Mouse (Mus musculus) activated CD4-positive, CD25-positive, alpha-beta regulatory T cell (primary cell): ENCODE results near the gene Zfp82. TPM values are rescaled to one million over a fixed set of nuclear protein-coding genes. Genes with fewer than 3 reads are reported as not detected.

Experiments used
- polyA plus RNA-seq, 2 experiments: library from polyadenylated mRNA; unstranded; fragments of 100-300 nt; shearing (Covaris generic); gene quantifications; one replicate each; pipeline ENCODE4 v1.2.1; 2017

Gene Zfp82
- 1 to 10 TPM; 4.3 to 8.9 TPM for polyA plus RNA-seq

GRCm38 (mm10) chr7:30072146-30073028 lies at the start of gene Zfp82:
Zfp82 (minus strand) TSS chr7:30072900.

DNA sequence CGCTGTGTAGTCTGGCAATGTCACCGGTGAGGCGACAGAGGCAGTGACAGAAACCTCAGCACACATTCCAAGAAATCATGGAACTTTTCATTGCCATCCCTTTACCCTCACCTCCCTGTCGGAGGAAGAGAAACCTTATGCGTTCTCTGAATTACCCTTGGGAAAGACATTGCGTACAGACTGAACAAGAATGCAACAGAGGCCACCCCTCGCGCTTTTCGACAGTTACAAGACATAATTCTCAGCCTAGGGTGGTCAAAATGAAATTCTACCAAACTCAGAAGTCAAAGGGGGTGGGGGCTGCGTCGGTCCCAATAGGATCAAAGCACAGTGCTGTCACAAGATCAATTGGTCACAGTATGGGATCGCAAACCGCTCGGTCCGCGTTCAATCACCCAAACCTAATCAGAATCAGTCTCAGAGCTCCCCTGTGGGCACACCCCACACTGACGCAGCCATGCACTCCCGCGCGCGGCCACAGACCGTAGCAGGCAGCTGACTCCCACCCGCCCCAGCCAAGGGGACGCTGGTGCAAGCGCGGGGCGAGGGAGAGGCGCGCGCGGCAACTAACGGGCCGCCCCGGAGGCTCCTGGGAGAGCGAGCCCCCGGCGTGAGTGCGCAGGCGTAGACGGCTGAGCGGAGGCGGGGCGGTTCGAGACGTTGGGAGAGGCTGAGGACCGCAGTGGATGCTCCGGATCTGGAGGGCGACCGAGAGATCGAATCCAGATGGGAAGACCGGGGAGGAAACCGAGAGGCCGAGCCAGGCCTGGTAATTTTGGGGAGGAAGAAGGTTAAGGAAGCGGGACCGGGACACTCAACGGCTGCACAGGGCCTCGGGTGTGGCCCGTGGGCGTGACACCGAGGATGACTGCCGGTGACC lies 48.8 kb upstream of the Zfp82 start, which contains the start of gene Zfp382:
Zfp382 (plus strand) TSS at position 635 of the 880 bp plus-strand sequence.

DNA sequence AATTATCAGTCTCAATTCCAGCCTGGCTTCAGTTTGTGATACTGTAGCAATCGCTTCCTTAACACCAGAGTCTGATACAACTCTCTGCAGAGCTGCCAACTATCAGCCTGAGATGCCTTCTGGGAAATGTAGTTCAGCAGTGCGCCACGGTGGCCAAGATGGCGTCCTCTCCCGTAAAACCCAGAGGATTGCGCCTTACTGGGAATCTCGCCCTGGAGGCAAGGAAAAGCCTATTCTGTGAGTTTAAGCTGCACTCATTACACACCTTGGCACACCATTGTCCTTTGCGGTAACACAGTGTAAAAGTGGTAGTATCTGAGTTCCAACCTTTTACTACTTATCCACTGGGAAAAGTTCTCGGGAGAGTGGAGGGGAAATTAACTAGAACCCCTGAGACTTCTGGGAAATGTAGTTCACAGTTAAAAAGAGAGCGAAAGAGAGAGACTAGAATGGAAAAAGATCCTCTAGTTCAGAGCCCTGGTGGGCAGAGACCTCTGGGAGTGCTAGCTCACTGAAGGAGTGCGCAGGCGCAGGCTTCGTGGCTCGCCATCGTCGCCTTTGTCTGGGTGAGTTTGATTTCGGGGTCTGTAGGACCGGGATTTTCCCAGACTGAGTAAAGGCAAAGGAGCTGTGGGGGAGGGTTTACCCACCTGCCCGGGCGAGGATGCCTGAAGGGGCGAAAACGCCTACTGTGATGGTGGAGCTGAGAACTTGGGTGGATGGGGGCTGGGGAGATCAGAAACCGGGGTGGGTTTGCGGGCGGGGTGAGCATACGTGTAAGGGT lies 22.1 kb upstream of the Zfp82 start, which contains the start of gene Zfp260:
Zfp260 (plus strand) TSS at position 132 of the 784 bp plus-strand sequence.

DNA sequence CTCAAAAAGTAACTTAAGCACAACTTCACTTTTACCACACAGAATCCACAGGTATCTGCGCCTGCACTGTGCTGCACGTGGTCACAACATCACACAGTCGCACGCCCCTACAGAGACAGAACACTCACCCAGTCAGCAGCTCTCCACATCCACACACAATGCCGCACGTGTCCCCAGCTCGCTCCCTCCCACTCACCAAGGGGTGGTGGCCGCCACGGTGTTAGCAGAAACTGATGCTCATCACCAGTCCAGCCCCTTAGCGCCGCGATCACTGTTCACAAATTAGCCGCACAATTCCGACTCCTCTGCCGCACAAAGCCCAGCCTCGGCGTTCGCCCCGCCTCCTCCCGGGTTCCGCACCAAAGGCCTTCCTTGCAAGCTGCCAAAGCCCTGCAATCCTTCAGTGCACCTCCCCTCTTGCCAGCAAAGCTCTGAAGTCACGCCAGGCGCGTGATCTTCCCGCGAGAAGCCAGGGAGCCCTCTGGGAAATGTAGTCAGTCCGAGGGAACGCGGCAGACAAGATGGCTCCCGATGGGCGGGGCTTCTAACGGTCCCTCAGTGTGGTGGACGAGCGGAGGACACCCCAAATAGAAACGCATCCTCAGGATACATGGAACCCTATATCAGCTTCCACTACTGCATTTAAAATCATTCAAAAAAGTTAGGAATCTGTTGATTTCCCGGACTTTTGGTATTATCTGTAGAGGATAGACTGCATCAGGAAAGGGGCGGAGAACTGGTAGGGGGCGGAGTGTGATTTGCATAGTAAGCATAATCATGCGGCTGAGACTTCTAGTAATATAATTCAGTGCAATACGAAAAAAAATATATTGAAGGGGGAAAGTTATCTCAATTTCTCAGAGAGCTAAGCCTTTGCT lies 17.6 kb upstream of the Zfp82 start, which contains the start of the genes Gm26920 and Zfp566:
Gm26920 (minus strand) TSS at position 319 of the 878 bp plus-strand sequence.
Zfp566 (minus strand) TSS at position 436 of the 878 bp plus-strand sequence.

GRCm38 (mm10) chr7:30050882-30051548 lies 21.7 kb downstream of the Zfp82 start, which contains the start of gene Zfp14:
Zfp14 (minus strand) TSS chr7:30051380.

Other genes with a start within 250 kb of the Zfp82 start
- 1 to 10 TPM; 4.4 to 7.5 TPM for gene Zfp940, start 219.2 kb downstream of the Zfp82 start, polyA plus RNA-seq
- gene Zfp420, start 212.9 kb downstream of the Zfp82 start, polyA plus RNA-seq: 1 to 10 TPM; 5.2 to 5.4 TPM
- 1 to 10 TPM; 3.2 to 4.5 TPM for gene Zfp27, start 166.3 kb downstream of the Zfp82 start, polyA plus RNA-seq
- gene Zfp383, start 164.7 kb downstream of the Zfp82 start, polyA plus RNA-seq: 1 to 10 TPM in 1 of 2 experiments, under 1 TPM in 1; 0.84 to 1.0 TPM
- 10 to 100 TPM in 1 of 2 experiments, 1 to 10 TPM in 1; 3.8 to 12.7 TPM for gene Zfp74, start 118.8 kb downstream of the Zfp82 start, polyA plus RNA-seq
- gene Zfp568, start 88.9 kb downstream of the Zfp82 start, polyA plus RNA-seq: 1 to 10 TPM; 6.8 to 9.1 TPM
- gene Zfp14, start 21.5 kb downstream of the Zfp82 start, polyA plus RNA-seq: 1 to 10 TPM; 1.6 to 5.0 TPM
- gene Gm26920, start 17.5 kb upstream of the Zfp82 start, polyA plus RNA-seq: 1 to 10 TPM in 1 of 2 experiments, not detected in 1; 4.2 TPM
- 10 to 100 TPM in 1 of 2 experiments, 1 to 10 TPM in 1; 7.9 to 11.2 TPM for gene Zfp566, start 17.6 kb upstream of the Zfp82 start, polyA plus RNA-seq
- 10 to 100 TPM; 62.3 to 66.4 TPM for gene Zfp260, start 21.9 kb upstream of the Zfp82 start, polyA plus RNA-seq
- gene Zfp382, start 49.0 kb upstream of the Zfp82 start, polyA plus RNA-seq: 1 to 10 TPM; 5.0 to 7.0 TPM
- gene Zfp146, start 96.8 kb upstream of the Zfp82 start, polyA plus RNA-seq: 10 to 100 TPM; 21.8 to 37.9 TPM
- gene Cox7a1, start 111.2 kb upstream of the Zfp82 start, polyA plus RNA-seq: under 1 TPM; 0.64 to 0.74 TPM
- gene Capns1, start 125.9 kb upstream of the Zfp82 start, polyA plus RNA-seq: 10 to 100 TPM; 96.1 to 96.6 TPM
- 10 to 100 TPM; 47.8 to 64.2 TPM for gene Polr2i, start 159.0 kb upstream of the Zfp82 start, polyA plus RNA-seq
- gene Tbcb, start 159.4 kb upstream of the Zfp82 start, polyA plus RNA-seq: 100 to 1,000 TPM; 109 to 132 TPM
- not detected for gene Ovol3, start 162.8 kb upstream of the Zfp82 start, polyA plus RNA-seq
- gene Thap8, start 207.2 kb upstream of the Zfp82 start, polyA plus RNA-seq: under 1 TPM; 0.12 to 0.41 TPM
- 1 to 10 TPM; 4.8 to 6.9 TPM for gene Wdr62, start 207.5 kb upstream of the Zfp82 start, polyA plus RNA-seq
- gene Clip3, start 218.8 kb upstream of the Zfp82 start, polyA plus RNA-seq: 1 to 10 TPM; 1.6 to 3.1 TPM
- gene Alkbh6, start 235.8 kb upstream of the Zfp82 start, polyA plus RNA-seq: 100 to 1,000 TPM in 1 of 2 experiments, 10 to 100 TPM in 1; 92.7 to 159 TPM
- gene Syne4, start 241.9 kb upstream of the Zfp82 start, polyA plus RNA-seq: 10 to 100 TPM in 1 of 2 experiments, 1 to 10 TPM in 1; 3.8 to 22.5 TPM
- gene E130208F15Rik, start 248.8 kb upstream of the Zfp82 start, polyA plus RNA-seq: not detected